Mouse (Mus musculus): ENCODE data around the gene Egflam.

Gene Egflam

DNA sequence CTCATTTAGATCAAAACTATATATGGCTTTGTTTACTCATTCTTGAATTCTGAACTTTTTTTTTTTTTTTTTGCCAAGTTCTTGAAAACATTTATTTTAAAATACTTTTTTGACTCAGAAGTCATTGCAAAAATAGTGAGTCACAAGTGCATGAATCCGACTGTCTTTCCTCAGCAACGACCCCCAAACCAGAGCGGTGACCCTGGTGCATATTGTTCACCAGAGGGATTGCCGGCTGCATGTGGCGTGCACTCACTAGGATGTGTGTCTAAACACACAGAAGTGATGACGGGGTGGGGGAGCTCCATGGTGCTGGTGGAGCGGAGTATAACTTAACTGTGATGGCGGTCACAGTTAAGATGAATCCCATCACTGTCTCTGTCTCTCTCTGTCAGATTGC, 224.4 kb downstream of the Egflam start:
- no peak for DNase-seq (ENCODE audit: low spot score)

DNA sequence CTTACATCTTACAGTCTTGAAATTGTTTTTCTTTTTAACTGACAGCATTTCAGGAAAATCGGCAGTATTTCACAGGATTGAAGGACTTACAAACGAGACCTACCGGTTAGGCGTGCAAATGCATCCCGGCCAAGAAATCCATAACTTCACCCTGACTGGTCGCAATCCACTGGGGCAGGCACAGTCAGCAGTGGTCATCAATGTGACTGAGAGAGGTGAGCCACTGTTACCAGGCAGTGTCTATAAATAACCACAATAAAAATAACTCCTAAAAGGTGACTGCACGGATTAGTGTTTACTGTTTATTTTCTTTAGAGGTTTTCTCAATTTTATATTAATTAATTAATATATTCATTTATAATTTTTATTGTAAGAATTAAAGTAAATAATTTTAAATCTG, 224.8 kb downstream of the Egflam start:
- DNase-seq (ENCODE audit: low spot score): no peak

DNA sequence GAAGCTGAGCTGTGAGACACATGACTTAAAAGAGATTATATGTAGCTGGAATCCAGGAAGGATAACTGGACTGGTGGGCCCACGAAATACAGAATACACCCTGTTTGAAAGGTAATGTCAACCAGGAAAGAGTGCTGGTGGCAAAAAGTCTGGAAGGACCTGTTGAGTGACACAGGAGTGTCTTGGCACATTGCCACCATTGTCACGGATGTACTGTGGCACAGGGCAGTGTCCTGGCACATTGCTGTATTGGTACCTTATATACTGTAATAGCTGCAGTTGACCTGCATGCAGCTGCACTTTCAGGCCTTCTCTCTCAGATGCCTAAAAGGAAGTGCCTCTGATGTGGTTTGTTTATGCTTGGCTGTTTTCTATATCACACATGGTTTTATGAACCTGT, 225.3 kb downstream of the Egflam start:
- DNase-seq (ENCODE audit: low spot score): no peak

DNA sequence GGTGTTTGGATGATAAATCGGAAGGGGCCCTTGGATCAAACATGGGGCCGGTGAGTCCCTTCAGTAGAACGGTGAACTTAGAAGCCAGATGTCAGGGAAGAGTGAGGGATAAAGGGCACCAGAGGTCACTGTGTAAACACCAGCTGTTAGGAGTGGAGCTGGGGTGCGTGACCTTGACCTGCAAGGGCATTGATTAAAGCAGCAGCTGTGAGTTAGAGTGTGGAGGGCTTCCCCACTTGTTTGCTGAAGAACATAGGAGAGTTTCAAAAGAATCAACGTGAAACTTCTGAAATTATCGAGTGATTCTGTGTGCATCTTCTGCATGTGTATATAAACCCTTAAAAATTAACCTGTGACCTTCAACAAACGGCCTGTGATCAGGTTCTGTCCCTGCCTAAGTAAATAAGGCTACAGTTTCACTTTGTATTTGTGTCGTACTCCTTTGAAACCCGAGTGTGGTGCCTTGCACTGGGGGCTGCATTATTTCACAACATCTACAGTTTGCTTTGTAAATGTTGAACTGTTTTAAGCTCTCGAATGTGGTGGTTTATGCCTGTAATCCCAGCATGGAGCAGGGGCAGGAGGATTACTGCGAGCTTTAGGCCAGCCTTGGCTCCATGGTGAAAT, 230.2 kb downstream of the Egflam start:
- no peak for DNase-seq (ENCODE audit: low spot score)

DNA sequence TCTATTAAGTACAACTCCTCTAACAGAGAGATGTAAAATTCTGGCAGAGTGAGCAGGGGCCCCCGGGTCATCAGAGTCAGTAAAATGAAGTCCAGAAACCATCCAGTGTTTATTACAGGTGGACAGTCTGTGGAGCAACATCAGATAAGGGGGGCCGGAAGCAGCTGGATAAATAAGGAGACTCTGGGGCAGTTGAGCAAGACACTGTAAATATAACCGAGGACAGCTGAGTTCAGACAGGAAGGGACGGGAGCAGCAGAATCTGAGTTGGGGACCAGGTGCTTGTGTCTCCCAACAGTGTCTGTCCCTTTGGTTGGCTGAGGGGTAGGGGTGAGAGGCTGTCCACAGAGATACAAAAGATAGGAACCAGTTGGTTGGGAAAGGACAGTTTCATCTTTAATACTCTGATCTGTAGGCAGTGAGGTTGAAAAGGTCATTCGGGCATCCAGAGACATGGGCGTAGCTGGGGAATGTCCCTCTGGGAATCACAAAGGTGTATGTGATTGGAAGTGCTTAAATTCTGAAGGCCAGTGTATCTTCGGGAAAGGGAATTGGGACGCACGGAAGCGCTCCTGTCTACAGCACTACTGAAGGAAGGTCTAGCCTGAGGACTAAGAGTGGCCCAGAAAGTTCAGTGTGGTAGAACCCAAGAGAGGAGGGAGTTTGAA, 230.8 kb downstream of the Egflam start:
- no peak for DNase-seq (ENCODE audit: low spot score)

DNA sequence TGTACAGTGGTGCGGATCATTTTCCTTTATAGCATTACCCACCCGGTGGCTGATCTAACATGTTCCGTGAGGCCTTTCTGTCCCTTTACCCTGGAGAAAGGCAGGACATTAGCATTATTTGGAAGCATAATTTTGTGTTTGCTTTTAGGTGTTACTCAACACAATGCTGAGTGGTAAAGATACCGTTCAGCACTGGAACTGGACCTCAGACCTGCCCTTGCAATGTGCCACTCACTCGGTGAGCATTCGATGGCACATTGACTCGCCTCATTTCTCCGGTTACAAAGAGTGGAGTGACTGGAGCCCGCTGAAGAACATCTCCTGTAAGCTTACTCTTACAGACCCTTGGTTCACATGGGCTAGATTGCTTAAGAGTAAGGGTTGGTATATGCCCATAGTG, 231.5 kb downstream of the Egflam start:
- no peak for DNase-seq (ENCODE audit: low spot score)

DNA sequence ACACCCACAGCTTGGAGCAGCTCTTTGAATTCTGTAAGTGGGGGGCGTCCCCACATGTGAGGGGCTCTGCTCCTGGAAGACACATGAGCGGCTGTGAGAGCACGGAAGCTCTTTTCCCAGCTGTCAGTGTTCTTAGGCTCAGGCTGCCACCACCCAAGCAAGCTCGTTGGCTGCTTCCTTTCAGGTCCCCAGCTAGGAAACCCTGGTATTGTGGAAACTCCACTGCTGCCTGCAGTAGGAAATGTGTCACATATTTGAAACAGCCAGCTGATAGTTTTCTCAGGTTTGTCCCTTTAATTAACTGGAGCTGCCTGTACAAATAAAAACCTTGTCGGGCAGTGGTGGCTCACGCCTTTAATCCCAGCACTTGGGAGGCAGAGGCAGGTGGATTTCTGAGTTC, 234.3 kb downstream of the Egflam start:
- no peak for DNase-seq (ENCODE audit: low spot score)

DNA sequence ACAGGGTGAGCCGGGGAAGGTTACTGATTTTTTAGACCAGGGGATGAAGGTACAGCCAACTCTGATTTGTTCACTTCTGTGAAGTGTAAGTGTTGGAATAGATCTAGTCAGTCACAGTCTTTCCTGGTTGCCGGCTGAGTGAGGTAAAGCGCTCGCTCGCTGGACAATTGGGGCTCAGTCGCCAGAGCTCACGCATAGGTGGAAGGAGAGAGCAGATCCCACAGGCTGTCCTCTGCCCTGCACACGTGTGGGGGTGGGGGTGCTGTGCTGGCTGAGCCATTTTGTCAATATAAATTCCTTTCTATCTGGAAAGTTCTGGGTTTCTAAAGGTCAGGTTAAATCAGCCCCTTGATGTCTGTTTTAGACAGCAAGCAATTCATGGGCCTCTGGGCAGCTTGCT, 237.9 kb downstream of the Egflam start:
- no peak for DNase-seq (ENCODE audit: low spot score)

DNA sequence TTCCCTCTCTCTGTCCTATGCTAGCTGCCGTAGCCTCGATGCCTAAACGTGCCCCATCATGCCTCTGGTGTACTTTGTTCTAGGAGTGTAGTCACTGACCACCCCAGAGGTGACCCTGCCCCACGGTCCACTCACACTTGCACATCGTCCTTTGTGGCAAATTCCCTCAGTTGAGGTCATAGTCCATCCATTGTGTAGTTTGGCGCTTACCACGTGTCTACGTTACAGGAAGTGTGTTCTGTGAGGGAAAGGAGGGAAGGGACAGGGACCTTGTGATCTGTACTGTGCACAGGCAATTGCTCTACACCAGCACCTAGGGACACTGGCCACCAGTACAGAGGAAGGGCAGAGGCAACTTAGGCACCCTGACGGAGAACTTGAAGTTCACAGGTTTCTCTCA, 238.3 kb downstream of the Egflam start:
- DNase-seq (ENCODE audit: low spot score): no peak

DNA sequence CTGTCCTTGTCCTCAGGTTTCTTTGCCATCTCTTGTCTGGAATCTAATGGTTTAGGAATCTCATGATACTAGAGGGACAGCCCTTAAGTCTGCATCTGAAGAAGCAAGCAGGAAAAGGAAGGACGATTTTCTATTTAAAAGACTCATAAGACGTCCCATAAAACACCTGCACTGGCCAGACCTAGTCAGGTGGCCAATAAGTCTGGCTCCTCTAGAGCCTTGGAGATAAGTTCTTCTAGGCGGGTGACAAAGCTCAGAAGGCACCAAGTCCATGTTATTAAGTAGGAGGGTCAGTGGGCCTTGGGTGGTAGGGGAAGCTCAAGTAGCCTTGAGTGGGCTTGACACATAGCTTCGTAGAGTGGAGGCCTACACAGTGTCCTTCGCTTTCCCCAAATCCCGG, 240.5 kb downstream of the Egflam start:
- DNase-seq (ENCODE audit: low spot score): no peak
